Mouse (Mus musculus): ENCODE results near the gene Podxl. TPM values are rescaled to one million over a fixed set of nuclear protein-coding genes. Genes with fewer than 3 reads are reported as not detected.

Podxl gene
- total RNA-seq, 2 experiments from 2014 or later, result 13.3 to 15.7 TPM

GRCm38 (mm10) chr6:31531880-31532279 lies 31.9 kb downstream of the Podxl start:
- DNase-seq (ENCODE audit: extremely low spot score in 1 of 2, low spot score in 2 of 2), result no peak
- intact Hi-C loops (cut with DNase I), result no loop called here

- intact Hi-C loops (cut with DNase I), result no loop called here
- peak in 1 of 2 experiments; percentile 51 for DNase-seq (ENCODE audit: extremely low spot score in 1 of 2, low spot score in 2 of 2)
These were observed 35.4 kb downstream of the Podxl start for GRCm38 (mm10) chr6:31528339-31528738.

- intact Hi-C loops (cut with DNase I), result no loop called here
These were observed 35.9 kb downstream of the Podxl start for GRCm38 (mm10) chr6:31527897-31528296.

GRCm38 (mm10) chr6:31526929-31527328 lies 36.9 kb downstream of the Podxl start:
- intact Hi-C loops (cut with DNase I), result no loop called here
- no peak for DNase-seq (ENCODE audit: extremely low spot score in 1 of 2, low spot score in 2 of 2)

More at GRCm38 (mm10) chr6:31527897-31528296, 35.9 kb downstream of the Podxl start:
- DNase-seq (ENCODE audit: extremely low spot score in 1 of 2, low spot score in 2 of 2), result peak; percentile 47 to 62

- intact Hi-C loops (cut with DNase I), result loop anchor here (1.0 kb wide), 1 partner anchor 114 kb away; no protein-coding TSS in a partner anchor
- peak; percentile 36 to 66 for DNase-seq (ENCODE audit: extremely low spot score in 1 of 2, low spot score in 2 of 2)
These were observed 38.4 kb downstream of the Podxl start for GRCm38 (mm10) chr6:31525231-31525900.

GRCm38 (mm10) chr6:31524647-31525046 lies 39.1 kb downstream of the Podxl start:
- no peak for DNase-seq (ENCODE audit: extremely low spot score in 1 of 2, low spot score in 2 of 2)
- intact Hi-C loops (cut with DNase I), result loop anchor here (1.0 kb wide), 1 partner anchor 115 kb away; no protein-coding TSS in a partner anchor

GRCm38 (mm10) chr6:31524121-31524520 lies 39.7 kb downstream of the Podxl start:
- DNase-seq (ENCODE audit: extremely low spot score in 1 of 2, low spot score in 2 of 2), result no peak
- intact Hi-C loops (cut with DNase I), result no loop called here

GRCm38 (mm10) chr6:31523657-31524056 lies 40.1 kb downstream of the Podxl start:
- intact Hi-C loops (cut with DNase I), result no loop called here
- no peak for DNase-seq (ENCODE audit: extremely low spot score in 1 of 2, low spot score in 2 of 2)

- intact Hi-C loops (cut with DNase I), result no loop called here
- peak in 1 of 2 experiments; percentile 64 for DNase-seq (ENCODE audit: extremely low spot score in 1 of 2, low spot score in 2 of 2)
These were observed 40.7 kb downstream of the Podxl start for GRCm38 (mm10) chr6:31523039-31523438.

- DNase-seq (ENCODE audit: extremely low spot score in 1 of 2, low spot score in 2 of 2), result no peak
- intact Hi-C loops (cut with DNase I), result no loop called here
These were observed 41.3 kb downstream of the Podxl start for GRCm38 (mm10) chr6:31522478-31522877.

- intact Hi-C loops (cut with DNase I), result no loop called here
- DNase-seq (ENCODE audit: extremely low spot score in 1 of 2, low spot score in 2 of 2), result no peak
These were observed 42.1 kb downstream of the Podxl start for GRCm38 (mm10) chr6:31521491-31522355.

GRCm38 (mm10) chr6:31520486-31521215 lies 43.1 kb downstream of the Podxl start:
- intact Hi-C loops (cut with DNase I), result no loop called here
- no peak for DNase-seq (ENCODE audit: extremely low spot score in 1 of 2, low spot score in 2 of 2)

- DNase-seq (ENCODE audit: extremely low spot score in 1 of 2, low spot score in 2 of 2), result peak in 1 of 2 experiments; percentile 57
- intact Hi-C loops (cut with DNase I), result no loop called here
These were observed 44.7 kb downstream of the Podxl start for GRCm38 (mm10) chr6:31519001-31519471.

GRCm38 (mm10) chr6:31518338-31518698 lies 45.5 kb downstream of the Podxl start:
- no peak for DNase-seq (ENCODE audit: extremely low spot score in 1 of 2, low spot score in 2 of 2)
- intact Hi-C loops (cut with DNase I), result no loop called here

GRCm38 (mm10) chr6:31517681-31518337 lies 46.0 kb downstream of the Podxl start:
- intact Hi-C loops (cut with DNase I), result no loop called here
- no peak for DNase-seq (ENCODE audit: extremely low spot score in 1 of 2, low spot score in 2 of 2)

GRCm38 (mm10) chr6:31513726-31514125 lies 50.1 kb downstream of the Podxl start:
- intact Hi-C loops (cut with DNase I), result no loop called here

GRCm38 (mm10) chr6:31502614-31503013 lies 61.2 kb downstream of the Podxl start:
- intact Hi-C loops (cut with DNase I), result no loop called here
- DNase-seq (ENCODE audit: extremely low spot score in 1 of 2, low spot score in 2 of 2), result no peak

More at GRCm38 (mm10) chr6:31513726-31514125, 50.1 kb downstream of the Podxl start:
- DNase-seq (ENCODE audit: extremely low spot score in 1 of 2, low spot score in 2 of 2), result no peak

GRCm38 (mm10) chr6:31500691-31501090 lies 63.1 kb downstream of the Podxl start:
- no peak for DNase-seq (ENCODE audit: extremely low spot score in 1 of 2, low spot score in 2 of 2)
- intact Hi-C loops (cut with DNase I), result no loop called here

- no peak for DNase-seq (ENCODE audit: extremely low spot score in 1 of 2, low spot score in 2 of 2)
- intact Hi-C loops (cut with DNase I), result no loop called here
These were observed 63.5 kb downstream of the Podxl start for GRCm38 (mm10) chr6:31500260-31500659.

All from left cerebral cortex, postnatal 10 days (tissue).